Mouse (Mus musculus) layer of hippocampus, postnatal 36 days (tissue): ENCODE measurements around the gene Ola1. TPM values are rescaled to one million over a fixed set of nuclear protein-coding genes. Genes with fewer than 3 reads are reported as not detected.

Experiments
- DNase-seq, 2 experiments: peaks; one replicate each; pipeline ENCODE4 v3.0.0; 2022
- total RNA-seq, 2 experiments: library from RNA; stranded (reverse); gene quantifications; 2 replicates each; pipeline ENCODE4 v1.2.3; 2021

Ola1 gene
- total RNA-seq: 100 to 1,000 TPM; 119 to 126 TPM

DNA sequence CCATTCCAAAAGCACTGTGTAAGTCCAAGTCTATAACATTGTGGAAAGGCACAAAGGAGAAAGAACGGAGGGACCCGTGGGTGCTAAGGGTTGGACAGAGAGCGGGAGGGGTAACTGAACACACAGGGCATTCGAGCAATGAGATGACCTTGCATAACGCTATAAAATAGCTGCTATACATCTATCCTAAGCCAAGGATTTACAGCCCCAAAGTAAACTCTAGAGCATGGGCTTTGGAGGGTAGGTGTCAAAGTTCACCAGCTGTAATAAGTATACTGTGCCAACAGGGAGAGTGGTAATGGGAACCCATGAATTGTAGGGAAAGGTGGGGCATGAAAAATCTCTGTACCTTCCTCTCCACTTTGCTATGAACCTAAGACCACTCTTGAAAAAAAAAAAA lies at the start of gene Ola1:
TSS of gene Ola1 (minus strand) at position 12 of the 400 bp plus-strand sequence.
- DNase-seq: no peak

DNA sequence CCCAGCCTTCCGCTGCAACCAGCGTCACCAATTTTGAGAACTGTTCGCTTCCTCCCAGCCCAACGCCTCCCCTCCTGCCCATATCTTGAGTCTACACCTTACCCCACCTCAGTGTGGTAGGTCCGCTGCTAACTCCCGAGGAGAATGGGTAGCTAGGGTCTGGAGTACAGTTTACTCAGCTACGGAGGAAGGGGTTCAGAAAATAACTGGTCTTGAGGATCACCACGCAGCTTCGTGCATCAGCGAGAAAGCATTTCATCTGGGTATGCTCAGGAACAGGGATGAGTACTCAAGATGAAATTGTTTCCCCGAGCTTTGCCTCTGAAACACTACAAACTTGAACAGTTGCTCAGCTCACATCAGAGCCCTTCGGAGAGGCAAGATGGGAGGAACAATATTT lies 49.6 kb upstream of the Ola1 start:
- DNase-seq: no peak

DNA sequence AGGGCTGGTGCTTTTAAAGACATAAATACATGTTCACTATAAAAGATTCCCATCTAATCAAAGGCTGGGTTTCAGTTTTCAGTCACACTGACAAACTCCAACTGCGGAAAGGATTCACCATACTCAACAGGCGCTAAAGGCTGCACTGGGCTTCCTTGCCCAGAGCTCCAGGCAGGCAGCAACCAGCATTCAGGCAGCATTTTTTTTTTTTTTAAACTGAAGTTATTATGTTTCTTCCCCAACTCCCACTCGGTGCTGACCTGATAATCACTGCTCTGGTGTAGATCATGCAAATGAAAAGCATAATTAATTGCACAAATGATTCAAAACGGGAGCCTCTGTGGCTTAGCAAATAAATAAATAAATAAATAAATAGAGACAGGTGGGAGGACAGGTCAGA lies 49.1 kb upstream of the Ola1 start:
- DNase-seq: no peak

DNA sequence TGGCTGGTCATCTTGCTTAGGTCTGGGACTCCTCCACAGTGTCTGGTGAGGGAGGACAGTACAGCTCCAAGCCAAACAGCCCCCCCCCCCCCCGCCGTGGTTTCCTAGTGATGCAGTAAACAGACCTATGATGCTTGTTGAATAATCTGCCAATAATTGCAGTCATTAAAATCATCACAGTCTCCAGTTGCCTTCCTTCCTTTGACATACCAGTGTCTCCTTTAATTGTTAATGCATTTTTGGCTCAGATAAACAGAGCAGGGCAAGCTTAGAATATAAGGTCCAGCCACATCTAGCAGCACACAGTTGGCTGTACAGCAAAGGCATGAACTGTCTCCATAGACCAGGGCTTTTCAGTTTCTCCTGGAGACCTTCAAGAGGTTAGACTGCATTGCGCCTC lies 48.5 kb upstream of the Ola1 start:
- DNase-seq: no peak

DNA sequence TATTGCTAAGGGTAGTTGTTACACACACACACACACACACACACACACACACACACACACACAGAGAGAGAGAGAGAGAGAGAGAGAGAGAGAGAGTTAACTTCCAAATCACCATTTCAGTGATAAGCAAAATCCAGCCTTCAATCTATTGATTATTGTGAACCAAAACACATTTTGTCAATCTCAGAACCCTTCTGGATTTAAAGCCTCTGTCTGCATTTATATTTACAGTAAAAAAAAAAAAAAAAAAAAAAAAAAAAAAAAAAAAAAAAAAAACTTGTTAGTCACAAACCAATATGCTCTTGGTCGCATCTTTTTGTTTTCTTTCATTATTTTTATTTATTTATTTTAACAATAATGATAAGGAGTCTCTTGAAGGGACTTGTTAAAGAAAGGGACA lies 47.9 kb upstream of the Ola1 start:
- no peak for DNase-seq

DNA sequence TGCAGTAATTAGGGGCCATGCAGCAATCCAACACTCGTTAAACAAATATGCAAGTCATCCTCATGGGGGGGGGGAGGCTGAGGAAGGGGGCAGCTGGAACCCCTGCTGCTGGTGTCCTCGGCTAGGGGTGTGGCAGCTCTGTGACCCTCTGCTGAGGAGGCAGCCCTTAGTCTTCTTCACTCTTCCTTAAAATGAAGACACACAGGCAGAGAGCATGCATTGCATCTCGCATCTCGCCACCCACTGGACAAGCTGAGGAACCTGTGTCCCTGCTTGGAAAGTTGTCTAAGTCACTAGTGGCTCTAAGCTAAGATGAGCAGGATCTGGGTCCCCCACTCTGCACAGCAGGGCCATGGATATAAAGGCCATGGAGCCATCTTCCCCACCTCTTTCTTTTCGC lies 47.3 kb upstream of the Ola1 start:
- no peak for DNase-seq

DNA sequence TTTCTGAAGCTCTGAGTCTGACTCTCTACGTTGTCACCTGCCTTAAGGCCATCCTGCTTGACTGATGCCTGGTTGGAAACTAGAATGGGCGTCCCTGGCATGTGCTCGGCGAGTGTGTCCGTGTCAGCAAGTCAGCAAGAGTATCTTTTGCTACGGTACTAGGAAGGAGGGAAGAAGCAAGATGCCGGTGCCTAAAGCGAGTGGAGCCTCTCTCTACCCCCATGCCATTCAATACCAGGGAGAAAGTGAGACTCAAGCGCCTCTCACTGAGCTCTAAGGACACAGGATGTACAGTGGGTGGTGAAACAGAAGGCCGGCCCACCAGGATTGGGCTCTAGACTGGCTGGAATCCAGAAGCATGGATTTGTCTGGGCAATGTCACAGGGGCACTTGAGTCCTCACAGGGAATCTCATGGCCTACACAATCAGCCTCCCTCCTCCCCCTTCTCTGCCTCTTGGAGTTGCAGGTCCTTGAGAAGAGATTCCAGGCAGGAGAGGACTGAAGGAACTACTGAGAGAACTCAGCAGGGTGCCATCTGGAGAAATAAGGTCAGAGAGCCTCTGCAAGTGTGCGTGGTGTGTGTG lies 46.0 kb upstream of the Ola1 start:
- no peak for DNase-seq

DNA sequence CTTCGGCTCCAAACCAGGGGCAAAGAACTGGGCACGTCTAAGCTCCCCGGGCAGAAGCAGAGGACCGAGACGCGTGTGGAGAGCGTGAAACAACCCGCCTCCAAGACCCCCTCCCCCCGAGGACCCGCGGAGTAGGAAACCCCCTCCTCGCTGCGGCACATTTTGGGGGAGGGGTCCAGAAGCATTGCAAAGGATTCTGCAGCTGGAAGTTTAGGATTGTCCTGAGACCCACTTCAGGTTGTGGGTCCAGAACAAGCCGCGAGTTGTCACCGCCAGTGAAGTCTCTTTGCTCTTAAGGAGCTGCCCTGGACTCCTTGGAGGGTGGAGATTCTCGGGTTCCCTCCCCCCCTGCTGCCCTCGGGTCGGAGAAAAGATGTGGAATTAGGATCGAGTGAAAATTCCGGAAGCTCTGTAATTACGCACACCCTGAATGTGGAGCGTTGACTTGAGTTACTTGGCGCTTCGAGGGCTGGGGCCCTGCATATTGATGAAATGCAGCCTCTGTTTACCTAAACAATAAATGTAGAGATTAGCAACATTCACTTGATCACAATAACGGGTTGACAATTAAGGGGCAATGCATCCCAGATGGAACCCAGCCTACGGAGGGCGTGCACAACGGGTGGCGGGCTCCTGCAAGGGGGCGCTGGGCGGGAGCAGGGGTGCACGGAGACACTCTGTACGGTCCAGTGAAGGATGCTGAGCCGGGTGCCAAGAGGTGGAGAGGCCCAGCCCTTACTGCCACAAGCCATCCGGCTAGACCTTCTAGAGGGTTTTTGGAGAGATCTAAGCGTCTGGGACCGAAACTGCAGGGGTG lies 45.3 kb upstream of the Ola1 start:
- no peak for DNase-seq

DNA sequence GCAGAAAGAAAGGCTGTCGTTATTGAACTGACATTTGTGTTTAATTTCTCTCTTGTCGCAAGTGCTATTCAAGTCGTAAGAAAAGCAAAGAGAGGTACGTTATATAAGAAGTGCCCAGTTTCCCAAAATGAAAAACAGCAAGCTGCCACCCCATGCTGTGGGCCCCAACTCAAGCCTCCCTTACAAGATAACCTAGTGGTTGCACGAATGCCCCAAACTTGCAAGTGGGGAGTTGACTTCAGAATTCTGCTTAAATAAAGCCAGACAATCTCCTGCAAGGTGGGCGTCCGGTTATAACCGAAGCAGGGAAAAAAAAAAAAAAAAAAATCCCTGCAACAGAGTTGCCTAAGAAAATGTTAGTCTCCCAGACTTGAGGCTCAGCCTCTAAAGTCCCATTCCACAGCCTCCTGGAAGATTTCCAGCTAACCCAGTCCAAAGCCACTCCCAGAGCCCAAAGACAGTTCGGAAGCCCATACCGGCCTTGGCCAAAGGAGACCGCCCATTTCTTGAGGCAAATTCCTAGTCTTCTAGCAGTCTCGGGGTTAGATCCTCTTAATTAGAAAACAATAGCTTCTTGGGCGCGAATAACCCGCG lies 44.5 kb upstream of the Ola1 start:
- DNase-seq: no peak

DNA sequence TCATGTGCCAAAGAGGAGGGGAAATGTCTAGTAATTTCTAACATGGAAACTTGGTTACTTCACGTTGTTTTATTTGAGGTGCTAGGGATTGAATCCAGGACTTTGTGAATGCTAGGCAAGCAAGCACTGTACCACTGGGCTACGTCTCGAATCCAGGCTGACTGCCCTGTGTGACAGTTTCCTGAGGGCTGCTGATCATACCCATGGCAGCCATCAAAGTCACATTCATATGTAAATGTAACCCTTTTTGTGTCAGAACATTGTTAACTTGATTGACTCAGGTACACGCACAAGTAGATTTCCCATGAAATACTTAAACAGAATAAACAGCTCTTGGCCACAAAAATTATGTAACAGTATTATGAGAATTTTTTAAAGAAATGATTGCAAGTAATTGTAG lies 30.0 kb upstream of the Ola1 start:
- DNase-seq: no peak

DNA sequence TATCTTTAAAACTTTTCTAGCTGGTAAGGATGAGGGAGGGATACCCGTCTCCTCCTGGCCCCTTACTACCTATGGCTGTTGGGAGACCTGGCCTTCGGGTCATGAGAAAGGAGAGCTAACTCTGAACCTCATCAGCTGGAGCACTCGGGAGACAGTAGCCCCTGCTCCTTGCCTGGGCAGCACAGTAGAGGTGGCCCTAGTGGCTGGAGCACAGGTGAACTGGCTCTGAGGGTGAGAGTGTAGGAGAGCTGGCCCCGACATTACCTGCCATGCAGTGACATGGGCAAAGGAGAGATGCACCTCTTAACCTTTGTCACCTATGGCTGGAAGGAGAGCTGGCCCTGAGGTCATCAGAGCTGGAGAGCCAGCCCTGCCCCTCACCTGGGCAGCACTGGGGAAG lies 22.6 kb upstream of the Ola1 start:
- no peak for DNase-seq

DNA sequence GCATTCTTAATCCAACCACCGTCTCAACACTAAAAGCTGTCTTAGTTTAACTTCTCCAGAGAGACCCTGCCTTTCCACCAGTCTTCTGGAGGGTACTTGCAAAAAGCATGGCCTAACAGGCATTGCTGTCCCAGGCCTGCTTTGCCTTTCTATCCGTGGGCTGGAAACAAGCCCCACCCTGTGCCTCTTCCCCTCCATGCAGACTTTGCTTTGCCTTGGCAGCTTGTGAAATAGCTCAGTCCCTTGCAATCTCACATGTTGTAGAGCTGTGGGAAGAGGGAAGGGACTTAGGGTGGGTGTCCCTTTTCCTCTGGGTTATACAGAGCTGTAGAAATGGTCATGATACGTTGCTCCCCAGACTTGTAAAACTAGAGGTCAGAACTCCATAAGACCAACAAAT lies 12.4 kb upstream of the Ola1 start:
- DNase-seq: no peak

DNA sequence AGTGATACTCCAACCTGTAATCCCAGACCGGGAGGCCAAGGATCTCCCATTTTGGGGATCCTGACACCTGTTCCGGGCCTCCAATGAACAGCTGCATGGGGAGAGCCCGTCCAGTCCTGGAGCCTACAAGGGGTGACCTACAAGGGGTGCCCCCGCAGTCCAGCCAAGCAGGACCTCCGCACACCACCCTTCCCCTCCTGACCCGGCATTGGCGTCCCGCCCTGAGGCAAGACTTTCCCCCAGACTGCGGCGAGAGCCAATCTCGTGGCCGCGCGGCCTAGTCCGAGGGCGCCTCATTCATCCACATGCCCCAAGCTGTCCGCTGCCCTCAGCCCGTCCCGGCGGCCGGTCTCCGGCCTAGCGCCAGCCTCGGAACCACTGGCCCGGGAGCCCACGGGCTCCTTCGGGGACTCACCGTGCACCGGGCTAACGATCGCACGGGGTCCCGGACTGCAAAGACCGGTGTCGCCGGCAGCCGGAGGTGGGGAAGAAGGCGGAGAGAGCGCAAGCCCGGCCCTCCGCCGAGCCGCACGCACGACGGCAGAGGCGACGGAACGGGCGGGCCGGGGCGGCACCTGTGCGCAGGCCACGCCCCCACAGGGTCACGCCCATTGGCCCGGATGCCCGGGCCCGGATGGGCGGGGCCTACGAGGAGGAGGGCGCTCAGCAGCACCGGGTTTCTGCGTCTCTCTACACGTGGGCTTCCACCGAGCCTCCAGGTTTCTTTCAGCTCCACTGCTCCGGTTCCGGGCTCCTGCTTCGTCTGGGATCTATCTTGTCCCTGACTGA lies 4.7 kb downstream of the Ola1 start:
- peak; percentile 93 to 94 for DNase-seq

DNA sequence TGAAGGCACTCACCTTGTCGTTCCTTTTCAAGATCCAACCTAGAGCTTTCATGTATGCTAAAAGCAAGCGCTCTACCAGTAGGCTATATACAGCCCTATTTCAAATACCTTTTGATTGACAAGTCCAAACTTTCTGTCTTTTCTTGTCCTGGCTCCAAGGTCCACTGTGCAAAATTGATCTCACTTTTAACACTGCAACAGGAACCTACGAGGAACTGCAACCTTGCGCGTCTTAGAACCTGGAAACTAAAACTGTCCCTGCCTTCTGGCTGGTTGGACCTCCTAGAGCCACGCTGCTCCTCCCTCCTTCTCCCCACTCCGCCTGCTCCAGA lies 5.2 kb downstream of the Ola1 start:
- no peak for DNase-seq

DNA sequence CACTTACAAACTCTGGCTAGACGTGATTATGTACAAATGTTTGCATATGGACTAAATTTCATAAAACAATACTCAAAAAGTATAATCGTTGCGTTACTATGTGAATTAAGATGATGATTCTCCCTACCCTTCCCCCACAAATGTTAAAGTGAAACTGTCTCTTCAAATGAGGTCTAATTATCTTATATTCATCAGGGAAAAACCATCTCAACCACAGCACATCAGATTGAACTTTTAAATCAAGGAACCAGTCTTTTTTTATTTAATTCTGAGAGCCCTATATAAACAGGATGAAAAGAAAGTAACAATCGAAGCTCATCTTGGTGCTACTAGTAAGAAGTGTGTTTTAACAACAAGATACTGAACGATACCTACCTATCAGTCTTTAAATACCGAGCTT lies 14.4 kb downstream of the Ola1 start:
- DNase-seq: no peak

DNA sequence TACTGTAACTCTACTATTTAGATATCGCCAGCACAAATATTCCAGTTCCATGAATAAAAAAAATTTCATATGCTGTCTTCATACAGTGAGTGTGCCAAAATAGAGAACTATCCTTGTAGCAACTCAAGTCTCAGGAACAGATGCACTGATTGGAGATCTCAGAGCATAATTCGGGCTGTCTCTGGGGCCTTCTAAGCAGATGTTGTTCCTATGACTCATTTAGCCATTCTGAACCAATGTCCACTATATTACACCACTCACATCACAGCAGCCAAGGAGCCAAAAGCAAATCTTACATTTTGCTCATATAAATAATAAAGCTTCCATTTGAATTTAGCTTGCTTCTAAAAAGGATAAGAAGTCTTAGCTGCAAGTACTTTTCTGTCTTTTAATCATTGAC lies 30.2 kb downstream of the Ola1 start:
- no peak for DNase-seq

DNA sequence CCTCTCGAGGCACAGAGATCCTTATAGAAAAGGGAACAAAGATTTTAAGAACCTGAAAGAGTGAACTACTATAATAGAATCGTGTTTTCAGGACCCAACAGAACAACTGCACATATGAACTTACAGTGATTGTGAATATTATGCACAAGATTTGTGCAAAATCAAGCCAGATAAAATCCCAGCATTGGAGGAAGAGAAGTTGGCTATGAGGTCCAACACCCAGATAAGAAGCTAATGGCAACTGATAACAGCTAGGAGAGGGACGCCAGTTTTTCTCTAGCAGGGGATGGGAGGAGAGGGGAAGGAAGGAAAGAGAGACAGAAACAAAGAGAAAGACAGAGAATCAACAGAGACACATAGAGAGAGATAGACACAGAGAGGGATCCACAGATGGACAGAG lies 33.5 kb downstream of the Ola1 start:
- DNase-seq: no peak

DNA sequence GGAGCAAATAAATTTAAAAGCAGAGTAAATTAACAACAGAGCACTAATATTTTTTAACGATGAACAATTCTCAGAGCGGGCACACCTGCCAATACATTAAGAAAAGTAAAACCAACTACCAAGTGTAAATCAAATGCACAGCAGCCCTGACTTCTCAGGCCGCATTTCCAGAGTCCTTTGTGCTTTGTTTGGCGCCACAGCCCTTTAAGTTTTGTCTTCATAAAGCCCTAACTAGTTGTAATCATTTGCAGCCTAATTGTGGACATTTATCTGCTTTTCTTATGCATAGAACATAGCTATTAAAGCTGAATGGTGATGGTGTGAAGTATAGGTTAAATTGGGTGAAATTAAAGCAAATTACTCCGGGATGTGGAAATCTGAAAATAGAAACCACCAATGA lies 49.2 kb downstream of the Ola1 start:
- DNase-seq: no peak

DNA sequence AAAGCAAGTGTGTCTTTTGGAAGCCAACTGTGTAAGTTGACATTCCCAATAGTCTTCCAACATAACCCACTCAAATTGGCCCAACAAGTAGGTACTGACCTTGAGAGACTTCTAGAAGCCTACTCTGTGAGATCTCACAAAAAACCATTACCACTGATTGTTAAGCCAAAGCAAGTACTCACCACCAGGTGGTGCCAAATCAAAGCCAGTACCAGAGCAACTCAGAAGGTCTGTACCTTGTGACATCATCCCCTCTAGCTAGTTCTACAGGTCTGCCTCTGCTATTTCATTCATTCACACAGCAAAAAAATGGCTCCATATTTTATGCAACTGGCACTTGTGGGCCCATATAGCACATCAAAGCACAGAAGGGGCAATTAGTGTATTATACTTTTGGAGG lies 51.6 kb downstream of the Ola1 start:
- peak in 1 of 2 experiments; percentile 22 for DNase-seq

DNA sequence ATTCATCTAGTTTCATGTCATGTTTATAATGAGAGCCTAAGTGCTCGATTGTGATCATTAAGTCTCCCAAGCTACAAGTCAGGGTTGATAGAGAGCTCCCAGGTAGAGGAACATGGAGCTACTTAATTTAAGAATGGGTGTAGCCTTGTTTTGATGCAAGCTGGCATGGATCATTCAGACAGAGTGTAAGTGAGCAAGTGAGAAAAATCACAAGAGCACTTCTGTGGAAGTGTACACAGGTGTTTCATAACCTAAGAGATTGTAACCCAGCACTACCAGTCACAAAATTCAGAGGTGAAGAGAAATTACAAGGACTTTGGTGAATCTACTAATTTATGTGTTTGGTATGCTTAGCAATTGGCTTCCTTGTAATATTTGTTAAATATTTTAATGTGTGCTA lies 54.1 kb downstream of the Ola1 start:
- no peak for DNase-seq

DNA sequence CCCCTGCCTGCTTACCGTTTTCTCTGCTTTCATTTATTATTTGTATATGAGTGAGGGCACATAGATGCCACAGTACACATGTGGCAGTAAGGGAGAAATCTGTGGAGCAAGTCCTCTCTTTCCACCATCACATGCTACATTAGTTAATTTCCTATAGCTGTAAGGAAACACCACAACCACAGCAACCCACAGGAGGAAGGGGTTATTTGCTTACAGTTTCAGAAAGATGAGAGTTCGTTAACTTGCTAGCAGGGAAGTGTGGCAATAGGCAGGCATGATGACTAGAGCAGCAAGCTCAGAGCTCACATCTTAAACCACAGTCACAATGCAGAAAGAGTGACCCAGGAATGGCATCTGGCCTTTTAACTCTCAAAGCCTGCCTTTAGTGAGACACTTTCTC lies 58.0 kb downstream of the Ola1 start:
- no peak for DNase-seq

DNA sequence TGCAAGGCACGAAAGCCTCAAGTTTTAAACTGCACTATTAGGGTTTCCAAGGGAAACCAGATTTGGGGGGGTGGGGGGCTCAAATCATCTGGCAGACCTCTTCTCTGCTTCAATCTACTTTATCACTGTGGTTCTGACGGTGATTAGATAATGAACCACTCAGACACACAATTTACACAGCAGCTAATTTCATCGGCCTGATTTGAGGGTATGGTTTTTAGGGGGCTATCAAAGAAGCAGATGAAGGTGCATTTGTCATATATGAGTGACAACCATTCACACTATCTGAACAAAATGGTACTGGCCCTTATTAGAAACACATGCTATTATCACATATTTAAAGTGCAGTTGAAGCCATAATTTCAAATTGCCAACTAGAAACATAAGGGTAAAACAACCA lies 61.5 kb downstream of the Ola1 start:
- no peak for DNase-seq

DNA sequence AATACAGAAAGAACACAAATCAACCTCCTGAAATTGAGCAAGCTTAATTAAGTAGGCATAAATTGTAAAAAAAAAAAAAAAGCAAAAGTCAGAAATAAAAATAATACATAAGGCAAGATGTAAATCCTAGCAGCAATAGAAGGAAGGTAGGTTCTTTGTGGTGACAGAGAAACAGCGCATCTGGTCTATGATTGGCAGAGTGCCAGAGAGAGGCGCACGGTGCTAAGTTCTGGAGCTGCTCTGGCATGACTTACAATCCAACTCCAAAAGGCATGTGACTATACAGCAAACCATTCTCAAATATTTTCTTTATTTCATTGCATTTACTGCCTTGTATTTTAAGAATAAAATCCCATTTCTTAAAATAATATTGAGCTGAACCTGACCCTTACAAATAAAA lies 68.2 kb downstream of the Ola1 start:
- no peak for DNase-seq

DNA sequence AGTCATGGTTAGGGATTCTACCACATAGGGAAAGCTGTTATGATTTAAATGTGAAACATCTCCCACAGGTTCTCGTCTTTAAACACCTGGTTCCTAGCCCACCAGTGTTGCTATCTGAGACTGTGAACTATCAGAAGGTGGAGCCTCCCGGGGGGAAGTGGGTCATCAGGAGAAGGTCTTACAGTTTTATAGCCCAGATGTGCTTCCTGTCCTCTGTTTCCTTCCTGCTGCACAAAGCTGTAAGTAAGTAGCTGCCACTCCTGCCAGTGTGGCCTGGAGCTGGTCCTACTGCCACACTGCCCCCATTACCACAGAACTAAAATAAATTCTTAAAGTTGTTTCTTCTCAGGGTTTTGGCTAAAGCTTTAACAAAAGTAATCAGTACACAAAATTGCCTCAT lies 72.6 kb downstream of the Ola1 start:
- no peak for DNase-seq
